Mouse (Mus musculus) MEL (cell line): ENCODE measurements around the gene Gnl1. TPM values are rescaled to one million over a fixed set of nuclear protein-coding genes. Genes with fewer than 3 reads are reported as not detected.

Source experiments
- DNase-seq: peaks from one replicate; pipeline ENCODE4 v3.0.0; 2011; ENCODE audit warnings: low read depth, low spot score
- H3K27ac ChIP-seq: 2 replicates; pipeline ENCODE4 v1.5.1; 2012; ENCODE audit warnings: low read depth, mild to moderate bottlenecking, control low read depth, low read length, moderate library complexity; ENCODE audit not compliant: control insufficient read depth
- H3K27me3 ChIP-seq, 2 experiments: fragments of 150-350 bp in 1 of 2; sonication (generic) in 1 of 2; 2 replicates each; pipeline ENCODE4 v1.6.1; 2012; ENCODE audit warnings: low read length in 2 of 2, mild to moderate bottlenecking in 2 of 2, improper control_type of control experiment in 1 of 2, moderate library complexity in 1 of 2; ENCODE audit not compliant: insufficient read depth in 2 of 2, control insufficient read depth in 1 of 2
- H3K36me3 ChIP-seq, 2 experiments: 2 replicates each; pipeline ENCODE4 v1.6.1; 2012 to 2014; ENCODE audit warnings: low read length in 2 of 2, improper control_type of control experiment in 1 of 2, inconsistent platforms in 1 of 2, mild to moderate bottlenecking in 1 of 2; ENCODE audit not compliant: insufficient read depth in 2 of 2, control insufficient read depth in 1 of 2
- H3K4me1 ChIP-seq, 2 experiments: fragments of 150-350 bp in 1 of 2; sonication (generic) in 1 of 2; 2 replicates each; pipeline ENCODE4 v1.6.1; 2012; ENCODE audit warnings: low read length in 2 of 2, improper control_type of control experiment in 1 of 2, mild to moderate bottlenecking in 1 of 2; ENCODE audit not compliant: insufficient read depth in 2 of 2, control insufficient read depth in 1 of 2
- H3K4me3 ChIP-seq, 2 experiments: fragments of 150-350 bp in 1 of 2; sonication (generic) in 1 of 2; 2 replicates each; pipeline ENCODE4 v1.5.1; 2012; ENCODE audit warnings: low read depth in 2 of 2, low read length in 2 of 2, mild to moderate bottlenecking in 2 of 2, moderate library complexity in 2 of 2, control low read depth in 1 of 2, improper control_type of control experiment in 1 of 2; ENCODE audit not compliant: control insufficient read depth in 1 of 2, insufficient read depth in 1 of 2
- H3K79me2 ChIP-seq: 2 replicates; pipeline ENCODE4 v1.6.1; 2012; ENCODE audit warnings: mild to moderate bottlenecking, low read length, moderate library complexity; ENCODE audit not compliant: control insufficient read depth, poor library complexity, insufficient read depth
- H3K9ac ChIP-seq: 2 replicates; pipeline ENCODE4 v1.6.1; 2012; ENCODE audit warnings: low read depth, mild to moderate bottlenecking, control low read depth, low read length, moderate library complexity; ENCODE audit not compliant: control insufficient read depth, poor library complexity, severe bottlenecking
- H3K9me3 ChIP-seq: fragments of 150-350 bp; sonication (generic); replicated peaks from 2 replicates; pipeline ENCODE4 v1.6.1; 2012; ENCODE audit warnings: mild to moderate bottlenecking, low read length, improper control_type of control experiment, moderate library complexity; ENCODE audit not compliant: insufficient read depth
- BHLHE40 ChIP-seq: IDR thresholded peaks from 2 replicates; pipeline ENCODE4 v1.6.1; 2012; ENCODE audit warnings: low read depth, mild to moderate bottlenecking, inconsistent platforms, low read length, improper control_type of control experiment, borderline replicate concordance
- CHD1 ChIP-seq: IDR thresholded peaks from 2 replicates; pipeline ENCODE4 v1.6.1; 2012; ENCODE audit warnings: low read depth, mild to moderate bottlenecking, inconsistent platforms, low read length, improper control_type of control experiment
- CTCF ChIP-seq, 3 experiments: IDR thresholded peaks in 2 of 3; conservative IDR thresholded peaks in 1 of 3; 2 replicates each; pipeline ENCODE4 v1.5.1; 2011 to 2012; ENCODE audit warnings: low read length in 3 of 3, low read depth in 2 of 3, mild to moderate bottlenecking in 2 of 3, improper control_type of control experiment in 1 of 3, inconsistent platforms in 1 of 3, mixed read lengths in 1 of 3, moderate library complexity in 1 of 3; ENCODE audit not compliant: control insufficient read depth in 1 of 3, insufficient read depth in 1 of 3, poor library complexity in 1 of 3, severe bottlenecking in 1 of 3
- E2F4 ChIP-seq: IDR thresholded peaks from 2 replicates; pipeline ENCODE4 v1.6.1; 2011; ENCODE audit warnings: low read depth, low read length, improper control_type of control experiment, borderline replicate concordance
- ELF1 ChIP-seq: IDR thresholded peaks from 2 replicates; pipeline ENCODE4 v1.6.1; 2014; ENCODE audit warnings: low read depth, mild to moderate bottlenecking, inconsistent platforms, low read length, improper control_type of control experiment, moderate library complexity
- EP300 ChIP-seq, 2 experiments: IDR thresholded peaks; 2 replicates each; pipeline ENCODE4 v1.6.1; 2011; ENCODE audit warnings: improper control_type of control experiment in 2 of 2, low read length in 2 of 2, low read depth in 1 of 2, mild to moderate bottlenecking in 1 of 2
- ETS1 ChIP-seq: IDR thresholded peaks from 2 replicates; pipeline ENCODE4 v1.6.1; 2012; ENCODE audit warnings: low read depth, mild to moderate bottlenecking, inconsistent platforms, low read length, improper control_type of control experiment, moderate library complexity
- GATA1 ChIP-seq: IDR thresholded peaks from 2 replicates; pipeline ENCODE4 v1.6.1; 2011; ENCODE audit warnings: low read depth, low read length, improper control_type of control experiment
- HCFC1 ChIP-seq: IDR thresholded peaks from 2 replicates; pipeline ENCODE4 v1.6.1; 2012; ENCODE audit warnings: low read depth, mild to moderate bottlenecking, inconsistent platforms, low read length, improper control_type of control experiment, moderate library complexity
- JUND ChIP-seq: IDR thresholded peaks from 2 replicates; pipeline ENCODE4 v1.6.1; 2011; ENCODE audit warnings: low read depth, mild to moderate bottlenecking, improper control_type of control experiment, low read length
- KAT2A ChIP-seq: conservative IDR thresholded peaks from 2 replicates; pipeline ENCODE4 v1.6.1; 2012; ENCODE audit warnings: low read depth, low read length, improper control_type of control experiment, inconsistent platforms
- MAFK ChIP-seq: IDR thresholded peaks from 2 replicates; pipeline ENCODE4 v1.6.1; 2011; ENCODE audit warnings: low read depth, mild to moderate bottlenecking, low read length, improper control_type of control experiment, borderline replicate concordance
- MAX ChIP-seq: IDR thresholded peaks from 2 replicates; pipeline ENCODE4 v1.6.1; 2011; ENCODE audit warnings: low read length, improper control_type of control experiment
- MXI1 ChIP-seq: IDR thresholded peaks from 2 replicates; pipeline ENCODE4 v1.6.1; 2011; ENCODE audit warnings: mild to moderate bottlenecking, low read depth, low read length, improper control_type of control experiment
- MYB ChIP-seq: IDR thresholded peaks from 2 replicates; pipeline ENCODE4 v1.6.1; 2011; ENCODE audit warnings: mild to moderate bottlenecking, low read depth, low read length, improper control_type of control experiment
- MYC ChIP-seq: IDR thresholded peaks from 2 replicates; pipeline ENCODE4 v1.6.1; 2011; ENCODE audit warnings: low read depth, mild to moderate bottlenecking, low read length, improper control_type of control experiment, moderate library complexity
- NELFE ChIP-seq: IDR thresholded peaks from 2 replicates; pipeline ENCODE4 v1.6.1; 2011; ENCODE audit warnings: low read depth, low read length, improper control_type of control experiment
- POLR2A ChIP-seq, 2 experiments: IDR thresholded peaks; 2 replicates each; pipeline ENCODE4 v1.6.1; 2011 to 2012; ENCODE audit warnings: low read length in 2 of 2, mild to moderate bottlenecking in 2 of 2, control low read depth in 1 of 2, improper control_type of control experiment in 1 of 2, low read depth in 1 of 2, moderate library complexity in 1 of 2; ENCODE audit not compliant: control insufficient read depth in 1 of 2, insufficient read depth in 1 of 2, poor library complexity in 1 of 2
- POLR2AphosphoS2 ChIP-seq: IDR thresholded peaks from 2 replicates; pipeline ENCODE4 v1.6.1; 2011; ENCODE audit warnings: low read length, improper control_type of control experiment
- SIN3A ChIP-seq: IDR thresholded peaks from 2 replicates; pipeline ENCODE4 v1.6.1; 2012; ENCODE audit warnings: low read length, improper control_type of control experiment, inconsistent platforms
- SMC3 ChIP-seq: IDR thresholded peaks from 2 replicates; pipeline ENCODE4 v1.6.1; 2011; ENCODE audit warnings: low read depth, low read length, improper control_type of control experiment
- TBP ChIP-seq: IDR thresholded peaks from 2 replicates; pipeline ENCODE4 v1.8.0; 2011; ENCODE audit warnings: low read depth, low read length, improper control_type of control experiment
- TCF12 ChIP-seq: IDR thresholded peaks from 2 replicates; pipeline ENCODE4 v1.6.1; 2014; ENCODE audit warnings: low read depth, mild to moderate bottlenecking, inconsistent platforms, low read length, improper control_type of control experiment, moderate library complexity
- UBTF ChIP-seq: IDR thresholded peaks from 2 replicates; pipeline ENCODE4 v1.6.1; 2012; ENCODE audit warnings: low read depth, mild to moderate bottlenecking, inconsistent platforms, low read length, improper control_type of control experiment, moderate library complexity, borderline replicate concordance; ENCODE audit not compliant: insufficient read depth
- ZC3H11A ChIP-seq: IDR thresholded peaks from 2 replicates; pipeline ENCODE4 v1.6.1; 2012; ENCODE audit warnings: low read depth, mild to moderate bottlenecking, inconsistent platforms, low read length, improper control_type of control experiment
- ZKSCAN1 ChIP-seq: IDR thresholded peaks from 2 replicates; pipeline ENCODE4 v1.6.1; 2012; ENCODE audit warnings: low read depth, mild to moderate bottlenecking, inconsistent platforms, low read length, improper control_type of control experiment, moderate library complexity
- ZMIZ1 ChIP-seq: IDR thresholded peaks from 2 replicates; pipeline ENCODE4 v1.6.1; 2012; ENCODE audit warnings: low read depth, mild to moderate bottlenecking, inconsistent platforms, low read length, improper control_type of control experiment, moderate library complexity
- polyA plus RNA-seq, 2 experiments: library from polyadenylated mRNA; stranded (reverse) in 1 of 2; unstranded in 1 of 2; fragments of >175 nt in 1 of 2; fragments of >200 nt in 1 of 2; gene quantifications; 2 replicates each; pipeline versions ENCODE4 v1.2.1 to v1.2.4; 2012; ENCODE audit warnings: low replicate concordance in 2 of 2, low read depth in 1 of 2; ENCODE audit not compliant: insufficient read length in 2 of 2, insufficient read depth in 1 of 2, missing spikeins in 1 of 2
- total RNA-seq: library from RNA; depleted of rRNA; stranded (reverse); fragments of 300-350 nt; gene quantifications from 2 replicates; pipeline ENCODE4 v1.2.3, GENCODE M21; 2012

Gene Gnl1
- total and polyA plus RNA-seq, 3 experiments, result 57.1 to 98.5 TPM; not detected in 1

DNA sequence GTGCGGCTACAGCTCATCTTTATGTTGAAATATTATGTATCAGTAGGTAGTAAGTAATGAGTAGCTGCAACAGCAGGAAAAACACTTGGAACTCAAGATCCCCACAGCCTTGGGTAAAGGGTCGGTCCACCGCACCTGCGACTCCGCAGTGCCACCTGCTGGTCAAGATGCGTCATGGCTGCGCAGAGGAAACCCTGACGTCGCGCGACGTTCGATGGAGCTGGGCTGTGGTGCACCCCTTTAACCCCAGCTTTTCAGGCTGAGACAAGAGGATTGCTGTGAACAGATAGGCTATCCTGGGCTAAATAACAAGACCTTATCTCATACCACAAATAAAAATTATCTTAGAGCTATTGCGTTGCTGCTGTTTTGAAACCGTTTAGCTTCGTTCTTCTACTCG lies 14.0 kb downstream of the Gnl1 start (continued):
- TF ChIP-seq MYC, result no peak

- Histone ChIP-seq H3K27ac (peak overlapping the region; percentile 96), H3K4me1 (peaks cover 9 to 10% of the 10 kb centered on the region in 2 experiments)
These were observed 14.7 kb downstream of the Gnl1 start for GRCm38 (mm10) chr17:35994175-35994878.

DNA sequence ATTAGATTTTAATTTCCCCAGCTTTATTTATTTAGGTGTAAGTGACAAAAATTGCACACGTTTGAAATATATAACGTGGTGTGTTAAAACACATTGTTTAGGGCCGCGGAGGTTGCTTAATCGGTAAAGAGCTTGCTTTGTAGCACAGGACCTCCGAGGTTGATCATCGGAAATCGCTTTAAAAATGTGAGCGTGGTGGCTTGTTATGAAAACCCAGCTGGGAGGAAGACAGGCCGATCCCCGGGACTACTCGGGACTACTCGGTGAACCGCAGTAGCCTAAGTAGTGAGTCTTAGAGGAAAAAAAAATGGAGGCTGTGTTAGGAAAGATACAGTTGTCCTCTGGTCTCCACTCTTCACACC lies 15.2 kb downstream of the Gnl1 start:
- H3K9ac ChIP-seq, result peak overlapping the region; percentile 90
- H3K36me3 ChIP-seq, result peaks cover 0 to 23% of the 10 kb centered on the region in 2 experiments; a peak in 3 of 4 replicates
- TF ChIP-seq ETS1, result no peak
- no peak for TF ChIP-seq MAFK
- no peak for TF ChIP-seq SMC3
- TF ChIP-seq ZKSCAN1, result no peak
- TF ChIP-seq JUND, result no peak
- TF ChIP-seq ZMIZ1, result no peak
- TF ChIP-seq KAT2A, result no peak
- no peak for TF ChIP-seq HCFC1
- no peak for TF ChIP-seq MYB
- no peaks in the 10 kb centered on the region for H3K9me3 ChIP-seq
- H3K4me3 ChIP-seq, result peak overlapping the region; percentile 73 to 96
- peaks cover 14 to 15% of the 10 kb centered on the region in 2 experiments for H3K4me1 ChIP-seq
- DNase-seq, result peak; percentile 62
- H3K79me2 ChIP-seq, result peaks cover 34% of the 10 kb centered on the region
- H3K27me3 ChIP-seq, result no peaks in the 10 kb centered on the region
- peak overlapping the region; percentile 96 for H3K27ac ChIP-seq

More at GRCm38 (mm10) chr17:35994175-35994878, 14.7 kb downstream of the Gnl1 start:
- H3K9me3 ChIP-seq, result no peaks in the 10 kb centered on the region
- peak overlapping the region; percentile 73 to 96 for H3K4me3 ChIP-seq
- no peaks in the 10 kb centered on the region for H3K27me3 ChIP-seq
- TF ChIP-seq GATA1, result no peak
- TF ChIP-seq POLR2A (IDR thresholded peaks at IDR 0.05; ENCODE audit: control insufficient read depth in 1 of 2, insufficient read depth in 1 of 2, low read depth in 1 of 2, low read length in 2 of 2, poor library complexity in 1 of 2), result peak; percentile 42 to 97; a peak in 2 of 4 replicates
- peak; percentile 59; the same call in 1 of the 2 replicates for TF ChIP-seq ETS1
- TF ChIP-seq E2F4, result no peak
- peak; percentile 86 for TF ChIP-seq MXI1
- TF ChIP-seq ZMIZ1, result peak; percentile 91
- no peak for TF ChIP-seq JUND
- peak; percentile 94 for TF ChIP-seq SIN3A
- TF ChIP-seq CHD1, result 0 out of 2 replicates have a peak, but pooled peaks have one; percentile 60
- peak; percentile 87 for TF ChIP-seq ELF1
- TF ChIP-seq MAFK, result no peak
- TF ChIP-seq UBTF, result no peak
- no peak for TF ChIP-seq CTCF (IDR thresholded peaks at IDR 0.05 in 2 of 3, conservative IDR thresholded peaks at IDR 0.05 in 1 of 3; ENCODE audit: control insufficient read depth in 1 of 3, insufficient read depth in 1 of 3, low read depth in 2 of 3, low read length in 3 of 3, poor library complexity in 1 of 3, severe bottlenecking in 1 of 3)
- TF ChIP-seq TBP, result peak; percentile 95
- TF ChIP-seq KAT2A, result no peak
- TF ChIP-seq BHLHE40, result no peak
- TF ChIP-seq HCFC1, result peak; percentile 87
- TF ChIP-seq POLR2AphosphoS2, result peak; percentile 83; the same call in 1 of the 2 replicates
- TF ChIP-seq NELFE, result peak; percentile 93
- TF ChIP-seq ZKSCAN1, result no peak
- TF ChIP-seq ZC3H11A, result no peak
- TF ChIP-seq MAX, result peak; percentile 56; the same call in 1 of the 2 replicates
- TF ChIP-seq TCF12, result no peak; the same call in 1 of the 2 replicates
- 0 out of 4 replicates have a peak, but pooled peaks of 1 of the 2 experiments have one; percentile 14 for TF ChIP-seq EP300 (IDR thresholded peaks at IDR 0.05; ENCODE audit: low read depth in 1 of 2, low read length in 2 of 2)
- peak overlapping the region; percentile 90 for H3K9ac ChIP-seq
- peaks cover 30% of the 10 kb centered on the region for H3K79me2 ChIP-seq
- DNase-seq, result peak; percentile 97
- H3K36me3 ChIP-seq, result peaks cover 0 to 17% of the 10 kb centered on the region in 2 experiments; a peak in 2 of 4 replicates
